Mouse (Mus musculus) ES-E14 (cell line): ENCODE data around the gene Cpd. TPM values are rescaled to one million over a fixed set of nuclear protein-coding genes. Genes with fewer than 3 reads are reported as not detected.

Source experiments
- DNase-seq: peaks from one replicate; pipeline ENCODE4 v3.0.0-alpha.2; 2013; ENCODE audit warnings: low read depth, low spot score
- H3K27ac ChIP-seq: 2 replicates; pipeline ENCODE4 v1.5.1; 2012; ENCODE audit warnings: low read depth, mild to moderate bottlenecking, low read length, moderate library complexity, mixed read lengths; ENCODE audit not compliant: poor library complexity, insufficient read depth, severe bottlenecking
- H3K36me3 ChIP-seq: 2 replicates; pipeline ENCODE4 v1.6.1; 2012; ENCODE audit warnings: mild to moderate bottlenecking, low read length, moderate library complexity, mixed read lengths; ENCODE audit not compliant: control insufficient read depth, poor library complexity, insufficient read depth, severe bottlenecking
- H3K4me1 ChIP-seq, 2 experiments: fragments of 150-350 bp in 1 of 2; sonication (generic) in 1 of 2; 2 replicates each; pipeline ENCODE4 v1.6.1; 2012; ENCODE audit warnings: low read length in 2 of 2, mild to moderate bottlenecking in 1 of 2, mixed read lengths in 1 of 2; ENCODE audit not compliant: control insufficient read depth in 2 of 2, insufficient read depth in 2 of 2, poor library complexity in 1 of 2
- H3K4me3 ChIP-seq, 2 experiments: fragments of 150-350 bp in 1 of 2; sonication (generic) in 1 of 2; 2 replicates each; pipeline ENCODE4 v1.5.1; 2012; ENCODE audit warnings: low read length in 2 of 2, low read depth in 1 of 2, mild to moderate bottlenecking in 1 of 2, mixed read lengths in 1 of 2; ENCODE audit not compliant: insufficient read depth in 1 of 2, poor library complexity in 1 of 2, severe bottlenecking in 1 of 2
- H3K9ac ChIP-seq: 2 replicates; pipeline ENCODE4 v1.6.1; 2012; ENCODE audit warnings: low read depth, mild to moderate bottlenecking, low read length, mixed read lengths; ENCODE audit not compliant: poor library complexity, insufficient read depth, severe bottlenecking
- H3K9me3 ChIP-seq: fragments of 150-350 bp; sonication (generic); 2 replicates; pipeline ENCODE4 v1.6.1; 2012; ENCODE audit warnings: low read depth, mild to moderate bottlenecking, low read length; ENCODE audit not compliant: control insufficient read depth, insufficient read depth
- CHD2 ChIP-seq: IDR thresholded peaks from 2 replicates; pipeline ENCODE4 v1.6.1; 2014; ENCODE audit warnings: mild to moderate bottlenecking, low read depth, low read length, inconsistent platforms
- HCFC1 ChIP-seq: IDR thresholded peaks from 2 replicates; pipeline ENCODE4 v1.6.1; 2012; ENCODE audit warnings: low read length, inconsistent platforms, borderline replicate concordance; ENCODE audit not compliant: insufficient read depth
- MAFK ChIP-seq: IDR thresholded peaks from 2 replicates; pipeline ENCODE4 v1.6.1; 2014; ENCODE audit warnings: mild to moderate bottlenecking, low read depth, low read length, inconsistent platforms; ENCODE audit not compliant: insufficient read depth
- ZC3H11A ChIP-seq: IDR thresholded peaks from 2 replicates; pipeline ENCODE4 v1.6.1; 2012; ENCODE audit warnings: low read depth, mild to moderate bottlenecking, inconsistent platforms, low read length, borderline replicate concordance
- ZNF384 ChIP-seq: IDR thresholded peaks from 2 replicates; pipeline ENCODE4 v1.6.1; 2012; ENCODE audit warnings: low read depth, low read length, inconsistent platforms
- in situ Hi-C, 2 experiments: fragments of 600-800 bp; cut with MboI; formaldehyde crosslinking; loops; one replicate each; pipeline ENCODE4 v1.15.1; 2025; ENCODE audit warnings: low sequenced_read_pairs in 2 of 2, inconsistent platforms in 1 of 2; ENCODE audit not compliant: unreplicated experiment in 2 of 2
- total RNA-seq: library from RNA; depleted of rRNA; stranded (reverse); fragments of 300-350 nt; gene quantifications from 2 replicates; pipeline ENCODE4 v1.2.3, GENCODE M21; 2012

Gene Cpd
- total RNA-seq, 1 experiment: 27.8 TPM

DNA sequence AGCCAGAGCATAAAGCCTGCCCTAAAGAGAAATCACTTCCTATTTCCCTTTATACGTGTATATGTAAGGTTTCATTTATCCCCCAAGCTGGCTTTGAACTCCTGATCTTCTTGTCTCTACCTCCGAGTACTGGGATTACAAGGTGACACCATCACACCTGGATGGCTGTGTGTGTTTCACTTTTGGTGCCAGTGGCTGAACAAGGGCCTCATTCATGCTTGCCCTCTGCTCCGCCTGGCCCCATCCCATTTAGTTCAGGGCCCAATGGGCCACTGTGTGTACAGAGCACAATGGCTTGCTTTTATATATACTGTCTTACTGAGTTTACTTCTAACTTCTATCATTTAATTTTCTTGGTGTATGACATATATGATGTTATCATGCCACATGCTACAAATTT, 94.5 kb downstream of the Cpd start:
- H3K4me1 ChIP-seq: peaks cover 2 to 5% of the 10 kb centered on the region in 2 experiments; a peak in 2 of 4 replicates
- no peak for DNase-seq
- TF ChIP-seq HCFC1 (no peak), ZNF384 (no peak), ZC3H11A (no peak), MAFK (no peak), CHD2 (no peak)
- in situ Hi-C loops: no loop called here
- H3K9me3 ChIP-seq: no peaks in the 10 kb centered on the region
- no peak overlapping the region for H3K9ac ChIP-seq
- H3K4me3 ChIP-seq: no peak overlapping the region
- no peak overlapping the region for H3K27ac ChIP-seq
- H3K36me3 ChIP-seq: peaks cover 20% of the 10 kb centered on the region

GRCm38 (mm10) chr11:76748819-76749218, 98.0 kb downstream of the Cpd start:
- no peak overlapping the region for H3K27ac ChIP-seq
- no peak overlapping the region for H3K4me3 ChIP-seq
- no peak overlapping the region for H3K9ac ChIP-seq
- peaks cover 0 to 5% of the 10 kb centered on the region in 2 experiments; a peak in 2 of 4 replicates for H3K4me1 ChIP-seq
- DNase-seq: no peak
- in situ Hi-C loops: no loop called here
- TF ChIP-seq MAFK: no peak
- TF ChIP-seq HCFC1: no peak
- H3K36me3 ChIP-seq: peaks cover 14% of the 10 kb centered on the region
- no peaks in the 10 kb centered on the region for H3K9me3 ChIP-seq

GRCm38 (mm10) chr11:76745921-76746320, 100.9 kb downstream of the Cpd start:
- no peak overlapping the region for H3K27ac ChIP-seq
- H3K9me3 ChIP-seq: no peaks in the 10 kb centered on the region
- H3K9ac ChIP-seq: no peak overlapping the region
- H3K4me3 ChIP-seq: no peak overlapping the region
- in situ Hi-C loops: no loop called here
- peaks cover 0 to 3% of the 10 kb centered on the region in 2 experiments; a peak in 2 of 4 replicates for H3K4me1 ChIP-seq
- no peak for DNase-seq
- no peak for TF ChIP-seq CHD2
- TF ChIP-seq ZC3H11A: no peak
- TF ChIP-seq ZNF384: no peak
- no peak for TF ChIP-seq HCFC1
- no peak for TF ChIP-seq MAFK
- peaks cover 10% of the 10 kb centered on the region for H3K36me3 ChIP-seq

GRCm38 (mm10) chr11:76744550-76744949, 102.3 kb downstream of the Cpd start:
- DNase-seq: no peak
- no peak overlapping the region for H3K9ac ChIP-seq
- TF ChIP-seq HCFC1 (no peak), CHD2 (no peak), ZNF384 (no peak), ZC3H11A (no peak), MAFK (no peak)
- no peak overlapping the region for H3K4me3 ChIP-seq
- in situ Hi-C loops: no loop called here
- H3K4me1 ChIP-seq: no peaks in the 10 kb centered on the region
- peaks cover 10% of the 10 kb centered on the region for H3K36me3 ChIP-seq
- H3K27ac ChIP-seq: no peak overlapping the region
- no peaks in the 10 kb centered on the region for H3K9me3 ChIP-seq

GRCm38 (mm10) chr11:76742511-76742910, 104.3 kb downstream of the Cpd start:
- Histone ChIP-seq H3K4me1 (no peaks in the 10 kb centered on the region), H3K27ac (no peak overlapping the region), H3K36me3 (peaks cover 6% of the 10 kb centered on the region), H3K9ac (no peak overlapping the region), H3K9me3 (no peaks in the 10 kb centered on the region), H3K4me3 (no peak overlapping the region)
- TF ChIP-seq CHD2: no peak
- no peak for TF ChIP-seq ZC3H11A
- in situ Hi-C loops: no loop called here
- no peak for DNase-seq
